Mouse (Mus musculus) embryonic fibroblast, embryonic 13.5 days (primary cell): ENCODE data around the gene Gjb2.

Experiments
- CTCF ChIP-seq: IDR thresholded peaks from 2 replicates; pipeline ENCODE4 v1.5.1; 2011; ENCODE audit warnings: mild to moderate bottlenecking, control low read depth, low read length, moderate library complexity, borderline replicate concordance; ENCODE audit not compliant: insufficient read depth
- POLR2A ChIP-seq: IDR thresholded peaks from 2 replicates; pipeline ENCODE4 v1.6.1; 2011; ENCODE audit warnings: low read depth, mild to moderate bottlenecking, control low read depth, low read length, moderate library complexity

- no peak for TF ChIP-seq CTCF
- no peak for TF ChIP-seq POLR2A
Measured at GRCm38 (mm10) chr14:57104106-57105023, at the start of gene Gjb2.
